In genomic region chr4:48578399-48578798, GRCm38 (mm10) we compare ENCODE assay signal across 21 mouse cellular contexts. TPM values are rescaled to one million over a fixed set of nuclear protein-coding genes. Genes with fewer than 3 reads are reported as not detected.
DNase-seq lines count a peak whose midpoint lies in the region; ATAC-seq lines count a peak whose summit lies in the region.
"Had no signal": no experiment of that assay in that cellular context is flagged by ENCODE, and none has a peak within 500 bp of the region (broad histone marks: within the 10 kb centered on the region; RNA-seq: fewer than 3 reads in every experiment).

No protein-coding gene starts in this region.

- ATAC-seq in liver, embryonic 12.5 days: no peak
- ATAC-seq in midbrain, embryonic 13.5 days: no peak
- ATAC-seq: hindbrain, postnatal 0 days; Patski had no signal

- 47% methylated on average over 4 of the region's 4 CpGs for WGBS in liver, embryonic 12.5 days (ENCODE audit: insufficient replicate concordance)
- 61% methylated on average over 4 of the region's 4 CpGs for WGBS in midbrain, embryonic 13.5 days

- no peak overlapping the region for H3K4me3 ChIP-seq in brown adipose tissue, adult 24 weeks (ENCODE audit: insufficient read depth, low read depth, low read length)
- H3K4me3 ChIP-seq in liver, embryonic 12.5 days: no peak overlapping the region
- H3K4me3 ChIP-seq in midbrain, embryonic 13.5 days (replicated peaks): no peak overlapping the region
- H3K4me3 ChIP-seq: embryonic facial prominence, embryonic 10.5 days; erythroblast, embryonic 14.5 days; heart, embryonic 15.5 days; midbrain, embryonic 12.5 days; stomach, embryonic 15.5 days had no signal

- no peaks in the 10 kb centered on the region for H3K9me3 ChIP-seq in liver, embryonic 12.5 days (replicated peaks)
- H3K9me3 ChIP-seq in midbrain, embryonic 13.5 days: no peaks in the 10 kb centered on the region
- H3K9me3 ChIP-seq: embryonic facial prominence, embryonic 10.5 days; heart, embryonic 15.5 days; midbrain, embryonic 12.5 days; stomach, embryonic 15.5 days had no signal

- no peak overlapping the region for H3K4me2 ChIP-seq in liver, embryonic 12.5 days
- no peak overlapping the region for H3K4me2 ChIP-seq in midbrain, embryonic 13.5 days (replicated peaks)
- H3K4me2 ChIP-seq: heart, embryonic 15.5 days; midbrain, embryonic 12.5 days; stomach, embryonic 15.5 days had no signal

- peak overlapping the region; percentile 97 for H3K27ac ChIP-seq in brown adipose tissue, adult 24 weeks (replicated peaks; ENCODE audit: low read depth, low read length)
- H3K27ac ChIP-seq in liver, embryonic 12.5 days: no peak overlapping the region
- H3K27ac ChIP-seq in midbrain, embryonic 13.5 days: no peak overlapping the region
- H3K27ac ChIP-seq: embryonic facial prominence, embryonic 10.5 days; heart, embryonic 15.5 days; hindbrain, postnatal 0 days; midbrain, embryonic 12.5 days; stomach, embryonic 15.5 days had no signal

- intact Hi-C loops in heart, postnatal 25 days (cut with DNase I): no loop called here

- H3K9ac ChIP-seq in liver, embryonic 12.5 days: no peak overlapping the region
- no peak overlapping the region for H3K9ac ChIP-seq in midbrain, embryonic 13.5 days (replicated peaks)
- H3K9ac ChIP-seq: heart, embryonic 15.5 days; midbrain, embryonic 12.5 days; stomach, embryonic 15.5 days had no signal

- DNase-seq in adrenal gland, postnatal 14 days: peak; percentile 51
- DNase-seq in adrenal gland, postnatal 4 days (ENCODE audit: low spot score in 2 of 2): no peak
- peak; percentile 28 for DNase-seq in heart, adult 8-10 months (ENCODE audit: low spot score)
- no peak for DNase-seq in heart, postnatal 25 days (ENCODE audit: low spot score)
- peak; percentile 28 for DNase-seq in lung, postnatal 10 days
- DNase-seq: cerebellum, postnatal 36 days; kidney, adult 8-10 months; kidney, postnatal 4 days; liver; spleen, adult 18-20 months; thymus, postnatal 14 days had no signal

- H3K27me3 ChIP-seq in liver, embryonic 12.5 days (replicated peaks): peaks cover 7% of the 10 kb centered on the region; the same call in 1 of the 2 replicates
- no peaks in the 10 kb centered on the region for H3K27me3 ChIP-seq in midbrain, embryonic 13.5 days
- H3K27me3 ChIP-seq: heart, embryonic 15.5 days; midbrain, embryonic 12.5 days; Patski; stomach, embryonic 15.5 days had no signal

- H3K36me3 ChIP-seq in liver, embryonic 12.5 days: no peaks in the 10 kb centered on the region
- no peaks in the 10 kb centered on the region for H3K36me3 ChIP-seq in midbrain, embryonic 13.5 days
- H3K36me3 ChIP-seq: embryonic facial prominence, embryonic 10.5 days; heart, embryonic 15.5 days; midbrain, embryonic 12.5 days; stomach, embryonic 15.5 days had no signal

- H3K4me1 ChIP-seq in brown adipose tissue, adult 24 weeks (ENCODE audit: control insufficient read depth, insufficient read depth, insufficient read length, low read length): peaks cover 9% of the 10 kb centered on the region
- H3K4me1 ChIP-seq in liver, embryonic 12.5 days: no peaks in the 10 kb centered on the region
- H3K4me1 ChIP-seq in midbrain, embryonic 13.5 days (replicated peaks): peaks cover 30% of the 10 kb centered on the region
- H3K4me1 ChIP-seq: stomach, embryonic 15.5 days had no signal

RNA-seq across cellular contexts. Expression of gene Tmeff1, which starts 6.6 kb away (rescaled TPM):
- 23.0 and 31.5 TPM in 2 replicates for total RNA-seq in adrenal gland, postnatal 14 days (2021)
- 10 to 100 TPM; 32.5 to 38.3 TPM for total RNA-seq in adrenal gland, postnatal 4 days (2021)
- total RNA-seq in heart, adult 8-10 months (2022): 10 to 100 TPM in 2 of 4 experiments, 1 to 10 TPM in 2; 7.1 to 12.0 (median 9.5) TPM
- total RNA-seq in heart, postnatal 25 days (2021): 10 to 100 TPM; 11.6 to 12.0 TPM
- 11.3 and 29.2 TPM in 2 replicates for polyA plus RNA-seq in brown adipose tissue, adult 24 weeks (2012; ENCODE audit: insufficient read depth, insufficient read length, missing spikeins)
- 10.5 and 10.9 TPM in 2 replicates for polyA plus RNA-seq in liver, embryonic 12.5 days (2016; fragmentation: Nextera tagmentation; extraction: Ambion mirVana)
- polyA plus RNA-seq in midbrain, embryonic 13.5 days (2015; fragmentation: Nextera tagmentation; extraction: Ambion mirVana): 196 and 263 TPM in 2 replicates

RNA-seq across cellular contexts. Expression of gene Msantd3, which starts 38.7 kb away (rescaled TPM):
- total RNA-seq in adrenal gland, postnatal 14 days (2021): 18.7 and 22.9 TPM in 2 replicates
- total RNA-seq in adrenal gland, postnatal 4 days (2021): 10 to 100 TPM; 28.0 to 28.7 TPM
- total RNA-seq in heart, adult 8-10 months (2022): 10 to 100 TPM; 15.8 to 22.8 (median 19.3) TPM
- 10 to 100 TPM; 21.4 to 21.5 TPM for total RNA-seq in heart, postnatal 25 days (2021)
- 18.5 and 31.6 TPM in 2 replicates for polyA plus RNA-seq in brown adipose tissue, adult 24 weeks (2012; ENCODE audit: insufficient read depth, insufficient read length, missing spikeins)
- 4.7 and 5.9 TPM in 2 replicates for polyA plus RNA-seq in liver, embryonic 12.5 days (2016; fragmentation: Nextera tagmentation; extraction: Ambion mirVana)
- polyA plus RNA-seq in midbrain, embryonic 13.5 days (2015; fragmentation: Nextera tagmentation; extraction: Ambion mirVana): 45.6 and 50.3 TPM in 2 replicates
- polyA plus RNA-seq: erythroblast, embryonic 14.5 days had no signal

Comparison
In these comparisons a context has a peak if more than half of its experiments do, and no peak if none do; other contexts are left out.
1. DNase-seq: peak in adrenal gland, postnatal 14 days (single experiment), heart, adult 8-10 months (single experiment) and lung, postnatal 10 days (single experiment); none in adrenal gland, postnatal 4 days (0 of 2) and heart, postnatal 25 days (single experiment).